Mouse (Mus musculus): ENCODE results near the gene Mfng. TPM values are rescaled to one million over a fixed set of nuclear protein-coding genes. Genes with fewer than 3 reads are reported as not detected.

Mfng gene
- polyA plus RNA-seq, 1 experiment, result 36.6 TPM

GRCm38 (mm10) chr15:78790451-78790850, 17.2 kb upstream of the Mfng start:
- H3K4me1 ChIP-seq, result peaks cover 62% of the 10 kb centered on the region
- H3K4me3 ChIP-seq (replicated peaks), result no peak overlapping the region
- H3K9me3 ChIP-seq, result no peaks in the 10 kb centered on the region
- H3K27me3 ChIP-seq (replicated peaks), result peaks cover 70% of the 10 kb centered on the region
- no peak for TF ChIP-seq FLI1 (IDR thresholded peaks at IDR 0.05; ENCODE audit: low read length)
- no peak for TF ChIP-seq GATA1 (IDR thresholded peaks at IDR 0.05; ENCODE audit: borderline replicate concordance, low read length)
- no peaks in the 10 kb centered on the region for H3K36me3 ChIP-seq (replicated peaks; ENCODE audit: low read length)

DNA sequence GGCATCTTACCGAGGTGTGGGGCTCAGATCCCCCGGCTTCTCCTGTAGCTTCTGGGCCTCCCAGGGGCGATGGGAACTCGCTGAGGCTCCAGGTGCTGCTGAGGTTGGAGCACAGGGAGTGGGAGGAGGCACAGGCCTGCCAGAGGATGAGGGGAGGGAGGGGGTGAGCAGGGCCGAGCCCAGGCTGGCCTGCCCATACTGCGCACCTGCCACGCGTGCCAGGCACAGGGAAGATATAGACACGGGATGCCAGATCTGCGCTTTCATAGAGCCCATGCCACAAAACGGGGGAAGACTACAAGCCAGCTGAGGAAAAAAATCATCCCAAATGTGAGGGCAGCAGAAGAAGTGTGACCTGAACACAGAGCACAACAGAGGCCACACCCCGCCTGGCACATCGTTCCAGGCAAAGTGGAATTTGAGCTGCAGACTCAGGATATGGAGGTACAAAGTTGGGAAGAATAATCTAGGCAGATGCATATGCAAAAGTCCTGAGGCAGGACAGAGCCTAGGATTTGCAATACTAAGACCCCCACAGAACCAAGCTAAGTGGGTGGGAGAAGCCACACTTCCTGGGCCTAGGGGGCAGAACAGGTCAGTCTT, 16.5 kb upstream of the Mfng start:
- no peaks in the 10 kb centered on the region for H3K9me3 ChIP-seq
- H3K36me3 ChIP-seq (replicated peaks; ENCODE audit: low read length), result no peaks in the 10 kb centered on the region
- H3K4me3 ChIP-seq (replicated peaks), result peak overlapping the region; percentile 26
- no peak for TF ChIP-seq FLI1 (IDR thresholded peaks at IDR 0.05; ENCODE audit: low read length)
- TF ChIP-seq GATA1 (IDR thresholded peaks at IDR 0.05; ENCODE audit: borderline replicate concordance, low read length), result no peak
- peaks cover 65% of the 10 kb centered on the region for H3K4me1 ChIP-seq
- H3K27me3 ChIP-seq (replicated peaks), result peaks cover 71% of the 10 kb centered on the region

DNA sequence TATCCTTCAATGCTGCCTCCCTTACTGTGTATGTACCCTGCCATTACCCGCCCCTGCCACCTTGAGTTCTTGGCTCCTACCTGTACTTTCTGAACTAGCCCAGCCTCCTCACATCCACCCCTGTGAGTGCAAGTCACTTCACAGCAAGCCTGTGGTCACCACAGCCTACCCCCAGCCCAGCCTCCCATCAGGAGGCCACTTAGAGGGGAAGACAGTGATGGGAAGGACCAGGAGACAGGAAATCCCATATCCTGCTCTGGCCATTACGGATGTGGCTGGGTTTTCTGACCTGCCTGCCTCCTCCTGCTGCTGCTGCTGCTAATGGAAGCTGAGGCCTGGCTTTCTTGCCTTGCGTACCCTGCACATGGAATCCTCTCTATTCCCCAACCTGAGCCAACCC, 14.8 kb upstream of the Mfng start:
- Histone ChIP-seq H3K27me3 (replicated peaks) (peaks cover 68% of the 10 kb centered on the region), H3K4me3 (replicated peaks) (peak overlapping the region; percentile 75), H3K36me3 (replicated peaks; ENCODE audit: low read length) (no peaks in the 10 kb centered on the region), H3K9me3 (no peaks in the 10 kb centered on the region), H3K4me1 (peaks cover 69% of the 10 kb centered on the region)
- TF ChIP-seq GATA1 (IDR thresholded peaks at IDR 0.05; ENCODE audit: borderline replicate concordance, low read length) (no peak), FLI1 (IDR thresholded peaks at IDR 0.05; ENCODE audit: low read length) (0 out of 2 replicates have a peak, but pooled peaks have one; percentile 51)

GRCm38 (mm10) chr15:78787287-78787856, 14.1 kb upstream of the Mfng start:
- H3K4me1 ChIP-seq, result peaks cover 69% of the 10 kb centered on the region
- H3K36me3 ChIP-seq (replicated peaks; ENCODE audit: low read length), result no peaks in the 10 kb centered on the region
- TF ChIP-seq GATA1 (IDR thresholded peaks at IDR 0.05; ENCODE audit: borderline replicate concordance, low read length), result no peak
- TF ChIP-seq FLI1 (IDR thresholded peaks at IDR 0.05; ENCODE audit: low read length), result no peak
- peak overlapping the region; percentile 59 for H3K4me3 ChIP-seq (replicated peaks)
- H3K9me3 ChIP-seq, result no peaks in the 10 kb centered on the region
- H3K27me3 ChIP-seq (replicated peaks), result peaks cover 66% of the 10 kb centered on the region

- Histone ChIP-seq H3K4me3 (replicated peaks) (peak overlapping the region; percentile 46), H3K9me3 (no peaks in the 10 kb centered on the region), H3K27me3 (replicated peaks) (peaks cover 65% of the 10 kb centered on the region), H3K4me1 (peaks cover 78% of the 10 kb centered on the region), H3K36me3 (replicated peaks; ENCODE audit: low read length) (no peaks in the 10 kb centered on the region)
- TF ChIP-seq FLI1 (IDR thresholded peaks at IDR 0.05; ENCODE audit: low read length) (no peak), GATA1 (IDR thresholded peaks at IDR 0.05; ENCODE audit: borderline replicate concordance, low read length) (no peak)
Measured at GRCm38 (mm10) chr15:78786411-78786818, 13.1 kb upstream of the Mfng start.

- Histone ChIP-seq H3K9me3 (no peaks in the 10 kb centered on the region), H3K4me3 (replicated peaks) (peak overlapping the region; percentile 38), H3K27me3 (replicated peaks) (peaks cover 66% of the 10 kb centered on the region), H3K4me1 (peaks cover 77% of the 10 kb centered on the region), H3K36me3 (replicated peaks; ENCODE audit: low read length) (no peaks in the 10 kb centered on the region)
- TF ChIP-seq FLI1 (IDR thresholded peaks at IDR 0.05; ENCODE audit: low read length) (no peak), GATA1 (IDR thresholded peaks at IDR 0.05; ENCODE audit: borderline replicate concordance, low read length) (no peak)
Measured at GRCm38 (mm10) chr15:78785961-78786360, 12.7 kb upstream of the Mfng start.

DNA sequence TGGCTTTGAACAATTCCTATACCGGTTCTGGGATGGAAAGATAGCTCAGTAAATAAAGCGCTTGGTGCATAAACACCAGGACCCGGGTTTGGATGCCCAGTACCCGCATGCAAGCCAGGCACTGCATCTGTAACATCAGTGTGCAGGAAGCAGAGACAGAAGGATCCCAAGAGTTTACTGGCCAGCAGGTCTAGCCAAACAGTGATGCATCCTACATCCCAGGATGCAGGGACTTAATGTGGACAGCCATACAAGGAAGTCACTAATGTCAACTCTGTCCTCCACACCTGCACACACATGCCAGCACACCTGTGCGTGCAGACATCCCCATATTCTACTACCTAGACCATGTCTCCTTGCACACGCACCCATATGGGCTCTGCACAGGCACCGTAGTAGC, 12.0 kb upstream of the Mfng start:
- H3K9me3 ChIP-seq, result no peaks in the 10 kb centered on the region
- no peaks in the 10 kb centered on the region for H3K36me3 ChIP-seq (replicated peaks; ENCODE audit: low read length)

GRCm38 (mm10) chr15:78784520-78784919, 11.2 kb upstream of the Mfng start:
- Histone ChIP-seq H3K4me1 (peaks cover 63% of the 10 kb centered on the region), H3K27me3 (replicated peaks) (peaks cover 72% of the 10 kb centered on the region), H3K9me3 (no peaks in the 10 kb centered on the region), H3K4me3 (replicated peaks) (no peak overlapping the region), H3K36me3 (replicated peaks; ENCODE audit: low read length) (no peaks in the 10 kb centered on the region)
- TF ChIP-seq GATA1 (IDR thresholded peaks at IDR 0.05; ENCODE audit: borderline replicate concordance, low read length), result no peak
- no peak for TF ChIP-seq FLI1 (IDR thresholded peaks at IDR 0.05; ENCODE audit: low read length)

More for the DNA sequence above, 12.0 kb upstream of the Mfng start:
- Histone ChIP-seq H3K4me1 (peaks cover 70% of the 10 kb centered on the region), H3K4me3 (replicated peaks) (peak overlapping the region; percentile 14), H3K27me3 (replicated peaks) (peaks cover 69% of the 10 kb centered on the region)
- no peak for TF ChIP-seq FLI1 (IDR thresholded peaks at IDR 0.05; ENCODE audit: low read length)
- no peak for TF ChIP-seq GATA1 (IDR thresholded peaks at IDR 0.05; ENCODE audit: borderline replicate concordance, low read length)

- TF ChIP-seq GATA1 (IDR thresholded peaks at IDR 0.05; ENCODE audit: borderline replicate concordance, low read length) (no peak), FLI1 (IDR thresholded peaks at IDR 0.05; ENCODE audit: low read length) (no peak)
- Histone ChIP-seq H3K36me3 (replicated peaks; ENCODE audit: low read length) (no peaks in the 10 kb centered on the region), H3K27me3 (replicated peaks) (peaks cover 73% of the 10 kb centered on the region), H3K4me3 (replicated peaks) (no peak overlapping the region), H3K9me3 (no peaks in the 10 kb centered on the region), H3K4me1 (peaks cover 55% of the 10 kb centered on the region)
Measured at GRCm38 (mm10) chr15:78782348-78783103, 9.3 kb upstream of the Mfng start.

GRCm38 (mm10) chr15:78780908-78781307, 7.6 kb upstream of the Mfng start:
- Histone ChIP-seq H3K9me3 (no peaks in the 10 kb centered on the region), H3K27me3 (replicated peaks) (peaks cover 65% of the 10 kb centered on the region), H3K36me3 (replicated peaks; ENCODE audit: low read length) (peaks cover 5% of the 10 kb centered on the region), H3K4me3 (replicated peaks) (no peak overlapping the region), H3K4me1 (peaks cover 39% of the 10 kb centered on the region)
- no peak for TF ChIP-seq GATA1 (IDR thresholded peaks at IDR 0.05; ENCODE audit: borderline replicate concordance, low read length)
- TF ChIP-seq FLI1 (IDR thresholded peaks at IDR 0.05; ENCODE audit: low read length), result no peak

Data from megakaryocyte, embryonic 14.5 days (primary cell).